16 mouse cellular contexts compared by ENCODE assay signal in genomic region chr3:38104418-38104817, GRCm38 (mm10).
"Had no signal": no experiment of that assay in that cellular context is flagged by ENCODE, and none has a peak within 500 bp of the region (broad histone marks: within the 10 kb centered on the region; RNA-seq: fewer than 3 reads in every experiment).

No protein-coding gene starts in this region.

- H3K27ac ChIP-seq: neural tube, embryonic 13.5 days; neural tube, embryonic 15.5 days; stomach, embryonic 15.5 days; stomach, postnatal 0 days had no signal

- DNase-seq: retina, postnatal 1 day; right cerebral cortex, adult 18-20 months; right cerebral cortex, postnatal 14 days; right cerebral cortex, postnatal 25 days; right cerebral cortex, postnatal 4 days; spleen, adult 18-20 months; thymus, adult 18-20 months; thymus, adult 2 months; thymus, postnatal 14 days; thymus, postnatal 25 days; thymus, postnatal 36 days; thymus, postnatal 4 days had no signal

- H3K4me2 ChIP-seq: neural tube, embryonic 13.5 days; neural tube, embryonic 15.5 days; stomach, embryonic 15.5 days had no signal

- H3K4me1 ChIP-seq: neural tube, embryonic 13.5 days; neural tube, embryonic 15.5 days; stomach, embryonic 15.5 days had no signal

- H3K9me3 ChIP-seq: neural tube, embryonic 13.5 days; neural tube, embryonic 15.5 days; stomach, embryonic 15.5 days had no signal

- H3K9ac ChIP-seq: neural tube, embryonic 13.5 days; neural tube, embryonic 15.5 days; stomach, embryonic 15.5 days had no signal

- H3K36me3 ChIP-seq: neural tube, embryonic 13.5 days; neural tube, embryonic 15.5 days; stomach, embryonic 15.5 days had no signal

- H3K4me3 ChIP-seq: neural tube, embryonic 13.5 days; neural tube, embryonic 15.5 days; stomach, embryonic 15.5 days had no signal

- H3K27me3 ChIP-seq: neural tube, embryonic 13.5 days; neural tube, embryonic 15.5 days; stomach, embryonic 15.5 days had no signal
